Mouse (Mus musculus) brain, embryonic 14.5 days (tissue): ENCODE measurements around the gene Rab11fip4.

Experiments
- CTCF ChIP-seq: fragments of 200-500 bp; IDR thresholded peaks from 2 replicates; pipeline ENCODE4 v1.5.1; 2012; ENCODE audit warnings: inconsistent platforms, mild to moderate bottlenecking, moderate library complexity, borderline replicate concordance; ENCODE audit not compliant: insufficient read depth, insufficient read length; ENCODE audit errors: extremely low read depth
- POLR2A ChIP-seq: fragments of 200-500 bp; IDR thresholded peaks from 2 replicates; pipeline ENCODE4 v1.6.1; 2012; ENCODE audit warnings: mild to moderate bottlenecking, inconsistent platforms, borderline replicate concordance; ENCODE audit not compliant: poor library complexity, insufficient read depth, insufficient read length, severe bottlenecking; ENCODE audit errors: extremely low read depth

- no peak for TF ChIP-seq CTCF
- TF ChIP-seq POLR2A, result no peak
These were observed 65.5 kb downstream of the Rab11fip4 start for GRCm38 (mm10) chr11:79656491-79656890.
